Mouse (Mus musculus) c-Kit-positive CD71-positive TER-119-negative erythroid progenitor cells, embryonic 14.5 days (primary cell): ENCODE results near the gene Agap1.

ENCODE experiments used
- DNase-seq: peaks from one replicate; pipeline ENCODE4 v3.0.0-alpha.2; 2013; ENCODE audit warnings: low read depth

The Agap1 gene

DNA sequence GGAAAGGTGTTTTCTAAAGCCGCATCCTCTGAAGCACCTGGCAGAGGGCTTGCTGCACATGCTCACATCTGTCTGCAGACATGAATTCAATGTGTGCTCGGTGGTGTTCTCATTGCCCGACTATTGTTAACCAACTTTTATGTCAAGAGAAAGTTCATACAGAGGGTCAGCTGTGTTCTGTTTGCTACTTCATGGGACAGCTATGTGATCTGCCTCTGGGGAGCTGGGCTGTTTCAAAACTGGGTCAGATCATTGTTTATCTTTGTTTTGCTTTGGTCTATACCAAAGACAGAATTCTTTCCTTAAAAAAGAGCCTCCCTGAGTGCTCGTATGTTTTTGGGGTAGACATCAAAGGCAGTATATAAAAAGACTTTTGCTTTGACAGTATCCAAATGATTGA is 89.5 kb downstream of the Agap1 start:
- DNase-seq = no peak

DNA sequence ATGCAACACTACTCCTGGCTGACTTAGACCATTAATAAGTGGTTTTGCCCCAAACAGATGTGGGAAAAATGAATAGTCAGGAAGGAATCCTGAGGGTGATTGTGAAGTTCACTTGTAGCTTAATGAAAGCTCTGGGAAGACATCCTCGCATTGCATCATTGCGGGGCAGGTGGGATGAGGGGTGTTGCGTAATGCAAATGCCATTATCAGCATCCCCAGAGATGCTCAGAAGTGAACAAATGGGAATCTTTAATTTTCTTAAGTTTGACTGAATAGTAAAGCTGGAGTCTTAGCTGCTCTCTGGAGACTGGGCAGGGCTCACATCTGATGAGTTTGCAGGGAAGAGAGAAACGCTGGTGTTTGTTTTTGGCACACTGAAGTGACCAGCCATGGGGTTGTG is 90.5 kb downstream of the Agap1 start:
- no peak for DNase-seq

DNA sequence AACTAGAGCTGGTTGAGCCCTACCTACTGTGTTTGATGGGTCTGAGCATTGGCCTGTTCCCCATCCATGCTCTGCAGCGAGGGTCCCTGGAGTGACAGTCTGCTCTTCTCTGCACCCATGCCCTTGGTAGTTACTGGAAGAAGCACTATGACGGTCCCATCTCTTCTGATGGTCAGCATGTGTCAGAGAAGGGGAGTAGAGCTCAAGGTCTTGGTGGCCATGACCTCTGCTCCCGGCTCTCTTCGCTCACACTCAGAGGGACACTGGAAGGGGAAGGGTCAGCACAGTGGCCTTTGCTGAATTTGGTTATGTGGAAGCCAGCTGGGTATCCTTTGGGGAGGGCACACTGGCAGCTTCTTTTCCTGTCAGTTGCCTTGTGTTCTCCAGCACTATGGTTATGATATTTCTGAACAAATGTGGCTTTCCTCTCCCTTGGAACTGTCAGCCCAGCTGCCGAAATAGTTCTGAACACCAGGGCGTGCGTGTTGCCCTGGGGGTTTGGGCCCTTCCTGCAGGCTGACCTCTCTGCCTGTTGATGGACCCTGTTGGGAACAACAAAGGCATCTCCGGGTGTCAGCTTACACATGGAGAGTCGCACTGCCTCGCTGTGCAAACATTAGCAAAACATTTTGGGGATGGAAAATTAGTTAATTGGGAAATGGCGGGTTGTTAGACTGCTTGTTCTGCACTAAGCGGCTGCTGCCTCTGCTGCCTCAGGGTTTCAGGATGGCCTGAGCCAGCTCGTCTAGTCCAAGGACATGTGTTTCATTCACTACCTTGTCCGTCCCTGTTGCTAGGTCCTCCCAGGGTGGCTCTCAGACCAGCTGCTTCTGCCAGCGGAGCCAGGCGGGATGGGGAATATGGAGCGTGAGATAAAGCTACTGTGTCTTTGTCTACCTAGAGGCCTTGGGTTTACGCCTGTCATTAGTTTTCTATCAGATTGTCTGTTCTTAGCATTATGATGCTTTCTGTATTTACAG is 93.2 kb downstream of the Agap1 start:
- no peak for DNase-seq

DNA sequence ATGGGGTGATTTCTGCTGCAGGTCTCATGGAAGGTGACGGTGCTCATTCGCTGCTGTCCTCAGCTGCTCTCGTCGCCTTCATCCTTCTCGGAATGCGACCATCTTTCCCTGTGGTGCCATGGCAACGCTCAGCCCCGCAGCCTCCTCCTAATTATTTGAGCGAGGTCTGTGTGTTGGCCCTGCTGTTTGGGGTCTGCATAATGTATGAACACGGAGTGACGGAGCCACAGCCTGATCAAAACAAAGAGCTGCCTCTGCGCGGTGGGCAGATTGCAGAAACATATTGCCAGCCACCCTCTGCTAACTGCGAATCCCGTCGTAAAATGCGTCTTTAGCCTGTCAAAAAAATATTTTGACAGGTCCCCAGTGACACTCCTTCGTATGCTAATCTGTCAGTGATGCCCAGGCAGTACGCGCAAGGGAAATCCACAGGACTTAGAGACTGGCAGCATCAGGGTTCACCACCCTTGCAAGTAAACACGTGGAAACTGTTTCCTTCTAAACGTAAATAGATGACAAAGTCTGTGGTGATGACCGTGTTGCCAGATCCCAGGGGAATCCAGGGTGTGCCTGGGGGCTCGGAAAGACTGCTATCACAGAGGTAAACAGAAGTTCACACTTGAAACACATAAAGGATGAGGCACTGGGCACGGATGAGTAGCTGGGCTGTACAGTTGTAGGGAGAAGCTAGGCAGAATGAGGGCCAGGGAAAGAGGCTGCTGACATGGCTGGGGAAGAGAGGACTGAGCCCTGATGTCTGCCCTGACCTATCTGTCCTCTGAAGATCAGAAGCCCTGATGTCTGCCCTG is 95.7 kb downstream of the Agap1 start:
- no peak for DNase-seq

DNA sequence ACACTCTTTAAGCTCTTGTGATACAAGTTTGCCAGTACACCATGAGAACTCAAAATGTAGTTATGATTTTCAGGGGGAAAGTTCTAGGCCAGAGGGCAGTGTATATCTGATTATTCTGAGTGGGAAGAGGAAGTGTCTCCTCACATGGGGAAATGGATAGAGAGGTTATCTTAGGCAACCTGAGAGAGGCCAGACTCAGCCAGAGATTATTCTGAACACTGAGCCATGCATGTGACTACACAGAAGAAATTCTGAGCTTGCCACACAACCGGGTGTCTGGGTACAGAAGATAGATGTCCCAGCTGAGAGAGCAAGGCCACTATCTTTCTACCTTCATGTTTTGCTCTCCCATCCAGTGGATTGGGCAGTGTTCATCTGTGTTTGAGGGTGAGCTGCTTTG is 97.9 kb downstream of the Agap1 start:
- DNase-seq = no peak

DNA sequence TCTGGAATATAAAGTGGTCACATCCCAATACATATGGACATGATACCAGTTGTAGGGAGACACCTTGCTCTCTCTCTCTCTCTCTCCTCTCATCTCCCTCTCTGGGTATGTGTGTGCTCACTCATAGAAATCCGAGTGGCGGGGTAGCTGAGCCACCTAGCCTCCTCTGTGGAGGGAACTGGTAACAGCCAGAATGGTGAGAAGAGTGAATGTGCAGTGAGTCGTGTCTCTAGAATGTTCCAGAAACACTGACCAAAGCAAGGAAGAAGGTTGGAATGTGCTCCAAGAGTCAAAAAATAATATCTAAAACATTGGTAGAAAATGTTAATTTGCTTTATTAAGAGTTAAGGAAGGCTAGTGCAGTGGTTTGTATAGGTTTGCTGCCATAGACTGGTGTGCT is 99.2 kb downstream of the Agap1 start:
- no peak for DNase-seq

DNA sequence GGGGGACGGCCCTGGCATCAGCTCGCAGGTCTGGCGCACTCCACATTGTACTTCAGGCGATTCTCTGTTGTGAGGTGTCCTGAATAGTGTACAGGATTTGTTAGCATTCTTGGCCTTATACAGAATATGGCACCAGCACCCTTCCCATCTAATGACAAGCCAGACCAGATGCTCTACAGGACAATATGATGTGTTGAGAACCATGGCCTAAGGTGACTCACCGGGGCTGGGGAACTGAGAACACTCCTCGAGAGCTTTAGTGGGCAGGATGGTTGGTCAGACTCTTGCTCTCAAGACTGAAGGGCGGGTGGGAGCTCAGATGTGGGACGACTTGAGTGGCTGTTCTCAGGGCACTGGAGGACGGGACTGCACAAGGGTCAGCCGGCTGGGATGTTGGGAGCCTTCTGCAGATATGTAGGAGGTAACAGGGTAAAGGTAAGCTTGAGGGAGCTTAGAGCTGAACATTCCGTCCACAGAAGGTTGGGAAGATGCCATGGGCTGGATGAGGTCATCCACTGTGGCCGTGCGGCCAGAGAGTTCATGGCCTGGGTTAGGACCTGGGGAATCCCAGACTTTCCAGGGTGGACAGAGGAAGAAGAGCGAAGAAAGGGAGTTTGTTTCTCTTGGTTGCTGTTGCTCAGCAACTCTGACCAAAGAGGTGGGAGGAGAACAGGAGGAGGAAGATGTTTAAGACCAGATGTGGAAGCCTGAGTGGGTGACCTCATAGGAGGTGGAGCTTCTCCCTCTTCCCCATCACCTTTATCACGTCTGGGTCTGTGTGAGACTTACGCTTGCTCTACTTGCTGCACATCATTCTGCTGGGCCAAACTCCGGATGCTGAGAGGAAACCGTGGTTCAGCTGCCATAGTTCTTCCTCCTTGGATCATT is 100.6 kb downstream of the Agap1 start:
- DNase-seq = no peak

DNA sequence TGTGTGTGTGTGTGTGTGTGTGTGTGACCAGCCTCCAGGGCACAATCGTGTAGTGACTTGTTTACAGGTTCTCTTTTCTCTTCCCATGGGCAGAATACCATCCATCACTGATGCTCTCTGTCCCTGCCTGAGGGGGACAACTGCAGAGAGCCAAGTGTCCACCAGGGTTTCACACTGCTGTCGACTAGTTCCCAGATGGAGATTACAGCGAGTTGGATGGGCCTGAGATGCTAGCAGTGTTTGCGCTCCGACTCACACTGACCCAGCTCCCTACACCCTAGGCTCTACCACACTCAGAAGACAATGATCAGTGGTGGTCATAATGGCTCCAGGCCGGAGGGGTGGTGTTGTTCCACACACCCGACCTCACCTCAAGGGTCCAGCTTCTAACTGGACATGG is 101.4 kb downstream of the Agap1 start:
- no peak for DNase-seq

DNA sequence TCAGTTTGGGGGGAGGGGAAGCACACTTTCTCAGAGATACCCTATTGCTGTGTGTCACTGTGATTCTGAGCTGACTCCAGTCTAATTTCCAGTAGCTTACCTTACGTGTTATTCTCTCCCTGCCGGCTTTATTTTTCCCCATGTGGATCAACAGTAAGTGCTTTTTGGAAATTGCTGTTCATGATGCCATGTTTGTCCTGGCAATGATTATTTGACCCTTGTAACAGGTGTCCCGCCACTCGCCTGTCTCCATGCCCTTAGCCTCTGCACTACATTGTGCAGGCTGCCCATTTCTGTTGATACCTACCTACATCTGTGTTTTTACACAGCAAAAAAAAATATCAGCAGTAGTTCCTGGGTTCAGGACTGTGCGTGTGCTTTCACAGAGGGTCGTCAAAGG is 102.8 kb downstream of the Agap1 start:
- no peak for DNase-seq

DNA sequence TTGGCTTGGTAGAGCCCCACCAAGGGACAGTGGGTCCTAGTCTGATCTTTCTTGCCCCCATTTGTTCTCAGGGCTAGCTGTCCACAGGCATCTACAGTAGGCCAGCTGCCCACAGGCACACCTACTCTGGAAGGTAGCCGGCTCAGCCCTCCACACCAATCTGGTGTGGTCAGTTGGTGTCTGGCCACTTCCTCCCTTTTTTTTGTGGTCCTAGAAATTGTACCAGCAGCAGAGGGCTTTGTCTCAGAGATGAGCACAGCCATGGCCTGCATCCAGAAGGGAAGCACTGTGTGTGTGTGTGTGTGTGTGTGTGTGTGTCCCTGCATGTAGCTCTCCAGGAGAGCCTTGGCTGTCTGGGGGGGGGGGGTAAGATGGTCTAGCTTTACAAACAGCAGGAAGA is 103.5 kb downstream of the Agap1 start:
- no peak for DNase-seq

DNA sequence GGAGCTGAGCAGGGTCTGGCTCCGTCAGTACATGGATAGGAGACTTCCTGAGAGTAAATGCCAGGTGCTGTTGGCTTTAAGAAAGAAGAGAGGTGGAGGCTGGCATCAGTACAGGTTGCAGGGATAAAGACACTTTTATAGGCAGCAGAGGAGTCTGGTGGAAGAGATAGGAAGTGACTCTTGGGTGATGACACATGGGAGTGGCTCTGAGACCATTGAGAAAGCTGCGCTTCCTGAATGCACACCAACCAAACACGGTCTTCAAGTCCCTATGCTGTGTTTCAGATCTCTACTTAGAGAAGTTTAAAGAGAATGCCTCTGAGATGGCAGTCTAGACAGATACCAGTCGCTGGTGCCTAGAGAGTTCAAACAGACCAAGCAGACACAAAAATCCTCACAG is 108.8 kb downstream of the Agap1 start:
- no peak for DNase-seq

DNA sequence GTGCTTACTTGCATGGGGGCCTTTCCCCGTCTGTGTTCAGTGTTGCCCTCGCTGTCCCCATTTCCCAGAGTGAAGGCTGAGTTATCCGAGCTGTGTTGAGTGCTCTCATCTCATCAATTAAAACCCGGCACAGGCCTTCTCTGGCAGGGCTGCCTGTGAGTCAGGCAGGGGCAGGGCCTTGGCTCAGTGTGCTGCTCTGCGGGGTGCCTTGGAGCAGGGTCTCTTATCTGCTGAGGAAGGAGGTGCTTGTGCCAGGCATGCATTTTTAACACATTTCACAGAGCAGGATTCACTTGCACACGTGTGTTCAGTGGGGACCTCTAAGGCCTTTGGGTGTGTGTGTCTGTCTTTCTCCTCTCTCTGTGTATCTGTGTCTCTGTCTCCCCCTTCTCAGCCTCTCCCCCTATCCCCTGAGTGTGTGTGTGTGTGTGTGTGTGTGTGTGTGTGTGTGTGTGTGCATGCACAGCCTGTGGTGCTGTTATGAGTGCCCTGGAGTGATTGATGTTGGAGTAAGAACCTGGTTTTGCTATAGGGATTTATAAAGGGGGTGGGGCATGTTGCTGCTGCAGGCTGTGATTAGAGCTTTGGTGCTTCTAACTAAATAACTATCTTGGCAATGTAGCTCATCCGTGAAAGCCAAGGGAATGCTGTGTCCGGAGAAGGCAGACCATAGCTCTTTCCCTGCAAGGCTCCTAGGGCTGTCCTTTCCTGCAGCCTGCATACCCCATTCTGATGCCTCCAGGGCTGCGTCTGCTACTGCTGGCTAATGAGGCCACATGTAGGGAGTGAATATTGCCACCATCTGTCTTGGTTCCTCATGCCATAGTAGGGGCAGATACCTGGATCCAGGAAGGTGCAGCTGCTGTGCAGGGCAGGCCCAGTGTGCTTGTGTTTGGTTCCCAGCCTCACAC is 112.2 kb downstream of the Agap1 start:
- no peak for DNase-seq

DNA sequence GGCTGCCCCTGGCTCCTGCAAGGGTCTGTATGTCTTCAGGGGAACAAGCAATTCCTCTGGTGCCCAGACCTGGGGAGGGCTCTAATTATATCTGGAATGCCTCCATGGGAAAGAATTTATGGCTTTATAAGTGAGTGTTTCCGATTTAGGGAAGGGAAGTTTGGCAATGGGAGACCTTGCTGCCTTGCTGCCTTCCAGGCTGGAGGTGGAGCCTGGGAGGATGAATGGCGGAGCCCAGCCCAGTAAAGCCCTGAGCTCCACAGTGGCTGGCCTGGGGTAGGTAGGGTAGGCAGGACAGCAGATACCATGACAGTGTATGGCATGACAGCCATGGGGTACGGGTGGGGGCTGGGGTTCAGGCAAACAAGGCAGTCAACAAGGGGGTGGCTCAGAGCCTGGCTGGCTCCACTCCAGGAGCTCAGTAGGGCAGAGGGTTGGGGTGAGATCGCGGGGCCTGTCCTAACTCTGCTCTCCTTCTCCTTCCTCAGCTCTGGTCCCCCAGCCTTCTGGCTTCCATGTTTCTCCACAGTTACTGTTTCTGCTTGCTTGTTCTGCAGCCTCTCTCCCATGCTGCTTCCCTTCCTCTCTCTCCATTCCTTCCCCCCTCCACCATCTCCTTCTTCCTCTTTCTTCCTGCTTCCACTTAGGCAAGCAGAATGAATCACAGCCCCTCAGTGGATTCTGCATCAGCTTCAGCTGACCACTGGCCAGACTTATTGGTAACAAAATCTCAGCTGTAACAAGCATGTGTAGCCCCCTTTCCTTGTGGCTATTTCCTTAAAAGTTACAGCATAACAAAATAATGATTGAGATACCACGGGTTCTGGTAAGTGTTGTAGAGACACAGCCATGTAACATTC is 114.2 kb downstream of the Agap1 start:
- no peak for DNase-seq

DNA sequence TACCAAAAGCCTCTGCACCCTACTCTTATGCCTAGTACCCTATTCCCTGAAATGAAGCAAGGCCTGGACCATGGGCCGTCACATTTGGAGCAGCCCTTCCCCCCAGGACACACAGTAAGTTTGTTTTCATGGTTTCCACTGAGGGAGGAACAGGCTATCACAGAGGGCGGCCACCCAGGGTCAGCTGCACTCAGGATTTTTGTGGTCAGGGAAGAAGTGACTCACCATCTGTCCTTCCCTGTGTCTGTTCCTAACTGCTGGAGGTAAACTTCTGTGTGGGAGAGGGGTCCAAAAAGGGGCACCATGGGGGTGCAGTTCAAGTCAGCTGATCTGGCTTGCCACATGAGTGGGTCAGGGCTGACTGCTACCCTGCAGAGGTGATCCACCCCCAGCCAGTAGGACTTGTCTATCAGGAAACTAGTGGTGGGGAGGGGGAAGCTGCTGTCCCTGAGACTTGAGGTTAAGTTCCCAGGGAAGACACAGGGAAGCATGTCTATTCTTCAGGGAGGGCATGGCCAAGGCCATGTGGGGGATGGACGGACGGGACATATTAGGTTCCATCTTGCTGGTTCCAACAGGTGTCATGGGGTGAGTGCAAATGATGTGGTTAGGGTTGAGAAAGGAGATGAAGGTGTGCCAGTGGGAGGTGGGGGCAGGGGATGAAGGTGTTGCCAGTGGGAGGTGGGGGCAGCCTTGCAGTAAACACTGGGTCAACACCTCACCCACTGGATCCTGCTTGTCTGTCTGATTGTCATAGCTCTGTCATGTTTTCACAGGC is 116.1 kb downstream of the Agap1 start:
- DNase-seq = no peak

DNA sequence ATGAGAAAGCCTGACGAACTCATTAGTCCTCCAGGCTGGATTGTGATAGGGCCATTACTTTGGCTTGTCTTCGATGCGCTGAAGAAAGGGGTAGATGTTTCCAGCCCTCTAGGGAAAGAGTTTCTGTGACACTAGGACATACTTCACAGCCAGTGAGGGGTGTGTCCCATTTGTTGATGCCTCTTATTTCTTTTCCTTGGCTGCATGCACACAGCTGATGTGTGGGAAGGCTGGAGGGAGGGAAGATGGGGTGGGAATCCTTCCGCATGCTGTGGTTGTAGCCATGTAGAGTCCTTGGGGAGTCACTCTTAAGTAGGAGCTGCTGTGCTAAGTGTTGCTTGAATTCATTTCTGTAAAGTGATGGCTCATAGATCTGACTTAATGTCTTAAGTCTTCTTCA is 118.9 kb downstream of the Agap1 start:
- no peak for DNase-seq

DNA sequence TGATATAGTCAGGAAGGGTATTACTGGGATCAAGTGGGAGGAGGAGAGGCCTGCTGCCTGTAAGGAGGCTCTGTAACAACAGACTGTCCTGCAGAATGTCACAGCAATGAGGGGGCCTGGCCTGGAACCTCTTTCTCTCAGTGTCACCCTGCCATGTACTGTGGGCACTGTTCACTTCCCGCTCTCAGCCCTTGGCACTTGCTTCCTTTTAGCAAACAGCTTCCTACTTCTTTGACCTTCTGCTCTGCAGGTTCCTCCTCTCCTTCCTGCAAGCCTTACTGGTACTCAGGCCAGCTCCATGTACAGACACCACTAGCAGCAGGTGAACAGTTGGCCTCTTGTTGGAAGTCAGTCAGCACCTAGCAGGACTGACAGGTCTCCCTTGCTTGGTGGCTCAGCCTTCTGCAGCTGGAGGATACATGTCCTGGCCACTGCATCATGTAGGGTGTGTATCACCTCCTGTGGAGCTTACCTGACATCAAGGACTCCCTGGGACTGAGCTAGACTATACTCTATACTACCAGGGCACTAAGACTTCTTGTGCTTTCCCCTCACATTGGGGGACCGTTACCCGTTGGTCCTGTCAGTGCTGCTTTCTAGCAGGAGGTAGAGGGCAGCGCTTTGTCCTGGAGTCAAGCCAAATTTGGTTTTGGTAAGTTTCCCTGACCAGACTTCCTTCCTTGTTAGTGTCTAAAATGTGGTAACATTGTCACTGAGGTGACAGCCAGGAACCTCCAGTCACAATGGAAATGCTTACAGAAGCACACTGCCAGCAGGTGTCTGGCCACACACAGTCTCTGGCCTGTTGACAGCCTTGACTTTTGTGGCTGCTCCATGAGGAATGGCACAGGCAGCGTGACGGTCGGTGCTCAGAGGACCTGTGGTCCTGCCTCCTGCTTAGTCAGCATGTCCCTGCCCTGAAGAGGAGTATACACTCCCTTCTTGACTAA is 120.6 kb downstream of the Agap1 start:
- DNase-seq = no peak

DNA sequence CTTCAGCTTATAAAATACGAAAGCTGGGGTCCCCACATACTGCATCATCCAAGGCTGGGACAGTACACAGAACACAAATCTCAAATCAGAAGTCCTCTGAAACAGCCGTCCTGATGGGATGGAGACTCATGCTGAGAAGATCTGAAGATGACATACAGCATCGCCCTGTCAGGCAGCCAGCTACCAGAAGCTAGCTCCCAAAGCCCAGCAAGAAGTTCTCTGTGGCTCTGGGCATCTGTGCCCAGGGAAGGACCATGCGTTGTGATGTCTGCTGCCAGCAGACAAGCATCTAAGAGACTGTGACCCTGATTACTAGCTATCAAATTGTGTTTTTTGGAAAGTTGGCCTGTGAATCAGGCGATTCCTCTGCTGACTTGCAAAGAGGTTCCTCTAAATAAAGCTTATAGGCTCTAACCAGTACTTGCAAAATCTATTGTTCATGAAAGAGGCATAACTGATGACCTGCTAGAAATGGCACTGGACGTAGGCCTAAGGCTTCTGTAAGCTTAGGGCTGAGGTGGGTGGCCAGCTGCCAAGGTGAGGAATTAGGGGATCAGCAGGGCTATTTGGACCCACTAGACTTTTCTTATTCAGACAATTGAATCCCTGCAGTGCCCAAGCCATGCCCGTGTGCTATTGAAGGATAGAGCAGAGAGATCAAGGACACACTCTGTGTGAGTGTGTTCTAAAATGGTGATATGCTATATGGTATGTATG is 121.7 kb downstream of the Agap1 start:
- no peak for DNase-seq

DNA sequence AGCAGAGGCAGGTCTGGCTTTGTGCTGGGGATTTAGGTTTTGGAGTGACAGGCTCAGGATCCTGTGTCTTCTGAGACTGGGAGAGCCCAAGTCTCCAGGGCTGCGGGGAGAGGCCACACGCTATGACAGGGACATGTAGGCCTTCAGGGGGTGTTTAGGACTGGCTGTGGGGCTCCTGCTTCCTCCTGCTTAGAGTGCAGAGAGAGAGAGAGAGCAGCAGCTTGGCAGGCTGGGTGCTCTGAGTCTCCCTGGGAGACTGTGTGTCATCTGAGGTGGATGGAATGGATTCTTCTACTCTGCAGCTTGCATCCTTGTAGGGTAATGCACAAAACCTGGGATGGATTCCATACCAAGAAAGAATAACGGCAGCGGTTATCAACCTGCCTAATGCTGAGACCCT is 122.4 kb downstream of the Agap1 start:
- DNase-seq = no peak
